Mouse (Mus musculus) heart, embryonic 12.5 days (tissue): ENCODE measurements around the gene Lcp2. TPM values are rescaled to one million over a fixed set of nuclear protein-coding genes. Genes with fewer than 3 reads are reported as not detected.

Source experiments
- ATAC-seq: fragments of 200-750 bp; cut with Nextera tagmentation; 2 replicates; pipeline ENCODE4 v1.8.0; 2017; ENCODE audit warnings: moderate TSS enrichment, moderate library complexity; ENCODE audit not compliant: insufficient number of reproducible peaks, low FRiP score
- H3K27ac ChIP-seq: fragments of 300-500 bp; sonication (generic); 2 replicates; pipeline ENCODE4 v1.5.1; 2016; ENCODE audit warnings: mild to moderate bottlenecking, moderate library complexity; ENCODE audit not compliant: poor library complexity, severe bottlenecking
- H3K27me3 ChIP-seq: fragments of 300-500 bp; sonication (generic); replicated peaks from 2 replicates; pipeline ENCODE4 v1.6.1; 2016; ENCODE audit warnings: mild to moderate bottlenecking, moderate library complexity
- H3K36me3 ChIP-seq: fragments of 300-500 bp; sonication (generic); 2 replicates; pipeline ENCODE4 v1.6.1; 2016; ENCODE audit warnings: mild to moderate bottlenecking, moderate library complexity
- H3K4me1 ChIP-seq: fragments of 300-500 bp; sonication (generic); replicated peaks from 2 replicates; pipeline ENCODE4 v1.6.1; 2016; ENCODE audit warnings: mild to moderate bottlenecking
- H3K4me2 ChIP-seq: fragments of 300-500 bp; sonication (generic); 2 replicates; pipeline ENCODE4 v1.6.1; 2016; ENCODE audit warnings: mild to moderate bottlenecking, moderate library complexity
- H3K4me3 ChIP-seq: fragments of 300-500 bp; sonication (generic); 2 replicates; pipeline ENCODE4 v1.5.1; 2016; ENCODE audit warnings: mild to moderate bottlenecking
- H3K9ac ChIP-seq: fragments of 300-500 bp; sonication (generic); 2 replicates; pipeline ENCODE4 v1.6.1; 2016; ENCODE audit warnings: mild to moderate bottlenecking, moderate library complexity
- H3K9me3 ChIP-seq: fragments of 300-500 bp; sonication (generic); replicated peaks from 2 replicates; pipeline ENCODE4 v1.6.1; 2016; ENCODE audit warnings: mild to moderate bottlenecking, moderate library complexity
- WGBS: fragments of 180-500 bp; shearing (Covaris S2); methylation state at CpG from one replicate; pipeline ENCODE4 v1.1.7; 2016; 5-methylcytosine and 5-hydroxymethylcytosine counted together
- polyA plus RNA-seq: library from polyadenylated mRNA; unstranded; fragments of >200 nt; fragmentation: Nextera tagmentation; extraction: Ambion mirVana; gene quantifications from 2 replicates; pipeline ENCODE4 v1.2.1, GENCODE M21; 2016

Gene Lcp2
- polyA plus RNA-seq: 1.3 TPM in 2 replicates

DNA sequence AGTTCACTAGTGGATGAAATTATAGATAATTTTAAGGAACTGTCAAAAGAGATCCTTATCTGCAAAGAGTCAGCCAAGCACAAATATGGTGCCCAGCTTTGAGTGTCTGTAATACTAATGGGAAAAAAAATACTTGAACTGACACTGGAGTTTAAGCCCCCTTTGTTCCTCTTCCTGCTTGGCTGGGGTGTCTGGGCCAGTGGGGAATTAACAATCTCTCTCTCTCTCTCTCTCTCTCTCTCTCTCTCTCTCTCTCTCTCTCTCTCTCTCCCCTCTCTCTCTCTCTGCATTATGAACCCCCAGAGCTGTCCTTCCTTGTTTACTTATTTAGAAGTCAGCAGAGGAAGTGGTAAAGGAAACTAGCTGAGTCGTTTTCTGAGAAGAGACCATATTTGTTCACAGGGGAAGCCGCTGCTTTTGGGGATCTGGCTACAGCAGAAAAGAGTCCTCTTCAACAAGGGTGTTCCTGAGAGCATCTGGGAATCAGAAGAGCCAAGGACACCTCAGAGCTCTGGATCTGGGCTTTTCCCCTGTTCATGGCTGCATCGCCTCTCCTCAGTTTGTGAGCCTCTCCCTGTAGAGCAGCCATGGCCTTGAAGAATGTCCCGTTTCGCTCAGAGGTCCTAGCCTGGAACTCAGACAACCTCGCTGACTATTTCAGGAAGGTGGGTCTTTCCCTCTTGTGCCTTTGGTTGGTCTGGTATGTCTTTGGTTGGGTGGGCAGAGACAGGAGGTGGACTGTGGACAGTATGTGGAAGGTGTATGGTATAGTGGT is at the start of gene Lcp2:
TSS of gene Lcp2 (plus strand) at position 154 of the 775 bp plus-strand sequence.
- Histone ChIP-seq H3K4me3 (no peak within 1 kb of the TSS), H3K36me3 (no peaks in the 10 kb centered on the region), H3K4me2 (no peak within 1 kb of the TSS), H3K4me1 (no peaks in the 10 kb centered on the region; the same call in 1 of the 2 replicates), H3K9ac (no peak within 1 kb of the TSS), H3K27me3 (no peaks in the 10 kb centered on the region), H3K9me3 (no peaks in the 10 kb centered on the region), H3K27ac (no peak within 1 kb of the TSS)
- WGBS: 70% methylated on average over 6 of the region's 6 CpGs
- ATAC-seq: no peak

- WGBS: 58% methylated on average over 10 of the region's 10 CpGs
- Histone ChIP-seq H3K27ac (no peak overlapping the region), H3K36me3 (no peaks in the 10 kb centered on the region), H3K9ac (no peak overlapping the region), H3K27me3 (peaks cover 34% of the 10 kb centered on the region), H3K4me3 (no peak overlapping the region), H3K4me1 (no peaks in the 10 kb centered on the region), H3K4me2 (no peak overlapping the region), H3K9me3 (no peaks in the 10 kb centered on the region)
- no peak for ATAC-seq
These were observed 48.5 kb upstream of the Lcp2 start for GRCm38 (mm10) chr11:33998244-33998643.

- H3K4me1 ChIP-seq: no peaks in the 10 kb centered on the region
- no peak overlapping the region for H3K4me3 ChIP-seq
- WGBS: 69% methylated on average over 3 of the region's 3 CpGs
- H3K9ac ChIP-seq: no peak overlapping the region
- no peaks in the 10 kb centered on the region for H3K9me3 ChIP-seq
- H3K27ac ChIP-seq: no peak overlapping the region
- no peaks in the 10 kb centered on the region for H3K36me3 ChIP-seq
- ATAC-seq: no peak
- H3K4me2 ChIP-seq: no peak overlapping the region
- peaks cover 20% of the 10 kb centered on the region; the same call in 1 of the 2 replicates for H3K27me3 ChIP-seq
These were observed 46.3 kb upstream of the Lcp2 start for GRCm38 (mm10) chr11:34000416-34000815.

DNA sequence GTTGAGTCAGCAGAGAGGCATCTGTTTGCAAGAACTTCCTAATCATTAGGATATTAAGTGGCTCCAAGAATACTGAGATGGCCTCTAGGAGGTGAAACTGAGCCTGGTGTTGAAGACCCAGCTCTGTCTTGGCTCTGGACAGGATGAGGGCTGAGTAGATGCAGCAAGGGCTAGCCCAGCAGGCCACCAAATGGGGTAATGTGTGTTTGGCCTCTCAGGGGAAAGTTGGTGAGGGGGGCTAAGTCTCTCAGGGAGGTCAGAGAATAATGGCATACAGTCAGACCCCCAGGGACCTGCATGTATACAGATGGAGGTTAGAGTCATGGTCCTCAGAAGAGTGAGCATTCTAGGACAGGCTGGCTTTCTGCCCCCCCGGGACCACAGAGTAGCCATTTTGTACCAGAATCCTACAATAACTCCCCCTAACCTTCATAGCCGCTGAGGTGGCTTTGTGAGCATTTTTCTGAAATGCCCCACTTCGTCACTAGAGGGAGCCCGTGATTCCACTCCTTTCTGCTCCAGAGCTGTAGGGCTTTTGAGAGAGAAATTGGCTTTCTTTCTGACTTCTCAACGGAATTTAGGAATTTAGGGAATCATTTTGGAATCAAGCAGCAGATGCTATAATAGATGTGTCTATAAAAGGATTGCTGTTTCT is 44.7 kb upstream of the Lcp2 start:
- no peak for ATAC-seq
- 6% methylated on average over 5 of the region's 5 CpGs for WGBS
- Histone ChIP-seq H3K27me3 (peaks cover 16% of the 10 kb centered on the region; the same call in 1 of the 2 replicates), H3K27ac (no peak overlapping the region), H3K4me3 (no peak overlapping the region), H3K36me3 (no peaks in the 10 kb centered on the region), H3K9me3 (no peaks in the 10 kb centered on the region), H3K4me2 (no peak overlapping the region), H3K9ac (no peak overlapping the region), H3K4me1 (no peaks in the 10 kb centered on the region)

GRCm38 (mm10) chr11:34002593-34002965 is 44.1 kb upstream of the Lcp2 start:
- Histone ChIP-seq H3K4me3 (no peak overlapping the region), H3K9ac (no peak overlapping the region), H3K36me3 (no peaks in the 10 kb centered on the region), H3K27ac (no peak overlapping the region), H3K4me2 (no peak overlapping the region), H3K4me1 (no peaks in the 10 kb centered on the region), H3K27me3 (peaks cover 15% of the 10 kb centered on the region; the same call in 1 of the 2 replicates), H3K9me3 (no peaks in the 10 kb centered on the region)
- no peak for ATAC-seq
- WGBS: 65% methylated on average over 5 of the region's 5 CpGs

DNA sequence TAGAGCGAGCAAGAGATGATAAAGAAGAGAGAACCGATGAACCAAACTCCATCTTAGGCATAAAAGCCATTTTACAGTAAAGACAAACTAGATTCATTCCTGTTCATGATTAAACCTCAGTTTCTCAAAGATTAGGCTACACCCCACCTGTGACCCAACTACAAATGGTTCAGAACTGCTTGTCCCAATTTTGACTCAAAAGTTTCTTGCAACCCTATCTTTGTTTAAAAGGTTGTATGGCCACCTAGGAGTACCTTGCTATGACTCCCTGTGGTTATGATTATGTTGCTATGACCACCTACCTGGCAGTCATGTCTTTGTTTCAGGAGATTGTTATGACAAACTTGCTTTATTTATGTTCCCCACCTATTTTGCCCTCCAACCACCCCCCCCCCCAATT is 39.1 kb upstream of the Lcp2 start:
- no peaks in the 10 kb centered on the region for H3K36me3 ChIP-seq
- H3K27me3 ChIP-seq: no peaks in the 10 kb centered on the region; the same call in 1 of the 2 replicates
- H3K4me2 ChIP-seq: no peak overlapping the region
- H3K9ac ChIP-seq: no peak overlapping the region
- peaks cover 5% of the 10 kb centered on the region; the same call in 1 of the 2 replicates for H3K4me1 ChIP-seq
- H3K27ac ChIP-seq: no peak overlapping the region
- no peaks in the 10 kb centered on the region for H3K9me3 ChIP-seq
- WGBS: 57% methylated on average over 2 of the region's 2 CpGs
- no peak overlapping the region for H3K4me3 ChIP-seq
- no peak for ATAC-seq

DNA sequence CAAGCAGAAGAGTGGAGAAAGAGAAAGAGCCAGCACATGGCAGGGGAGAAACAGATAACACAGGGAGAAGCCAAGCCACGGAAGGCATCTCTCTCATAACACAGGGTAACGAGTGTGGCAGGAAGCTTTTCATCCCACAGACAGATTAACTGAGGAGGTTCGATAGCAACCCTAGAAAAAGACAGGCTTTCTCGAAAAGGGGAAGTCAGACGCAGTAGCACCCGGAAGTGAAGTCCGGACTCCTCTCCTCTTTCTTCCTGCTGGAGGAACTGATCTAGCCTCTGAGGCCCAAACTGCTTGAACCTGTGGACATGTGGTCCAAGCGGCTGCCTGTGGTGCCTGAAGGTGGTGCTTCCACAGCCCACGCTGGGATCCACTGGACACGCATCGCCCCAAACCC is 38.5 kb upstream of the Lcp2 start:
- Histone ChIP-seq H3K4me3 (no peak overlapping the region), H3K27me3 (no peaks in the 10 kb centered on the region; the same call in 1 of the 2 replicates), H3K9me3 (no peaks in the 10 kb centered on the region), H3K27ac (no peak overlapping the region), H3K9ac (no peak overlapping the region), H3K36me3 (no peaks in the 10 kb centered on the region), H3K4me1 (peaks cover 5% of the 10 kb centered on the region; the same call in 1 of the 2 replicates), H3K4me2 (no peak overlapping the region)
- ATAC-seq: no peak
- WGBS: 66% methylated on average over 11 of the region's 11 CpGs

DNA sequence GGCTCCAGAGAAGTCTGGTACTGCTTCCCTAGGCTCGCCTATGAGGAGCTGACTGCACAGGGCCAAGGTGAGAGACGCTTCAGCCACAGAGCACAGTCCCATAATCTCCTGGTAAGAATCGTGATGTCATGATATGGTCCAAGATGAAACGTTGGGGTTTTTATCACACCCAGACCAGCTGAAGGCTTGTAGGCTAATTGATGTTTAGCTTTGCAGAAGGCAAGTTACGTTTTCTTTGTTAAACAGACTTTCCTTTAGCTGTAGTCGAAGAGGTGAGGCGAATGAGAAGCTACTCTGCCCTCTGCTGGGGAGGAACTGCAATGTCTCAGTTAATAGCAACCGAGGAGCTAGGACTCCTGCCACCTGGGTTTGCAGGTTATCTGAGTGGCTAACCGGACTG is 38.0 kb upstream of the Lcp2 start:
- H3K27ac ChIP-seq: no peak overlapping the region
- no peak for ATAC-seq
- 41% methylated on average over 9 of the region's 9 CpGs for whole genome bisulfite sequencing
- no peak overlapping the region for H3K4me2 ChIP-seq
- no peak overlapping the region for H3K9ac ChIP-seq
- no peaks in the 10 kb centered on the region for H3K9me3 ChIP-seq
- H3K4me3 ChIP-seq: no peak overlapping the region
- H3K27me3 ChIP-seq: no peaks in the 10 kb centered on the region; the same call in 1 of the 2 replicates
- no peaks in the 10 kb centered on the region for H3K36me3 ChIP-seq
- peaks cover 5% of the 10 kb centered on the region; the same call in 1 of the 2 replicates for H3K4me1 ChIP-seq

GRCm38 (mm10) chr11:34009316-34010087 is 37.2 kb upstream of the Lcp2 start:
- H3K27ac ChIP-seq: no peak overlapping the region

GRCm38 (mm10) chr11:34010133-34010858 is 36.4 kb upstream of the Lcp2 start:
- ATAC-seq: peak; percentile 36; the same call in 1 of the 2 replicates
- H3K27ac ChIP-seq: no peak overlapping the region
- no peak overlapping the region for H3K4me2 ChIP-seq
- no peak overlapping the region for H3K4me3 ChIP-seq
- H3K4me1 ChIP-seq: peaks cover 5% of the 10 kb centered on the region; the same call in 1 of the 2 replicates
- 63% methylated on average over 7 of the region's 7 CpGs for WGBS
- H3K9ac ChIP-seq: no peak overlapping the region
- H3K36me3 ChIP-seq: no peaks in the 10 kb centered on the region
- no peaks in the 10 kb centered on the region; the same call in 1 of the 2 replicates for H3K27me3 ChIP-seq
- H3K9me3 ChIP-seq: no peaks in the 10 kb centered on the region

More at GRCm38 (mm10) chr11:34009316-34010087, 37.2 kb upstream of the Lcp2 start:
- Histone ChIP-seq H3K9ac (no peak overlapping the region), H3K27me3 (no peaks in the 10 kb centered on the region; the same call in 1 of the 2 replicates), H3K4me1 (peaks cover 5% of the 10 kb centered on the region; the same call in 1 of the 2 replicates), H3K4me3 (no peak overlapping the region), H3K36me3 (no peaks in the 10 kb centered on the region), H3K9me3 (no peaks in the 10 kb centered on the region), H3K4me2 (no peak overlapping the region)
- WGBS: 71% methylated on average over 12 of the region's 12 CpGs
- no peak for ATAC-seq
